Mouse (Mus musculus): ENCODE results near the gene Zfp85.
"Not testable (repeated sequence)": the region's sequence is repeated elsewhere in the genome, so short reads cannot be mapped to it uniquely, and the experiment has no call there.

Zfp85 gene

DNA sequence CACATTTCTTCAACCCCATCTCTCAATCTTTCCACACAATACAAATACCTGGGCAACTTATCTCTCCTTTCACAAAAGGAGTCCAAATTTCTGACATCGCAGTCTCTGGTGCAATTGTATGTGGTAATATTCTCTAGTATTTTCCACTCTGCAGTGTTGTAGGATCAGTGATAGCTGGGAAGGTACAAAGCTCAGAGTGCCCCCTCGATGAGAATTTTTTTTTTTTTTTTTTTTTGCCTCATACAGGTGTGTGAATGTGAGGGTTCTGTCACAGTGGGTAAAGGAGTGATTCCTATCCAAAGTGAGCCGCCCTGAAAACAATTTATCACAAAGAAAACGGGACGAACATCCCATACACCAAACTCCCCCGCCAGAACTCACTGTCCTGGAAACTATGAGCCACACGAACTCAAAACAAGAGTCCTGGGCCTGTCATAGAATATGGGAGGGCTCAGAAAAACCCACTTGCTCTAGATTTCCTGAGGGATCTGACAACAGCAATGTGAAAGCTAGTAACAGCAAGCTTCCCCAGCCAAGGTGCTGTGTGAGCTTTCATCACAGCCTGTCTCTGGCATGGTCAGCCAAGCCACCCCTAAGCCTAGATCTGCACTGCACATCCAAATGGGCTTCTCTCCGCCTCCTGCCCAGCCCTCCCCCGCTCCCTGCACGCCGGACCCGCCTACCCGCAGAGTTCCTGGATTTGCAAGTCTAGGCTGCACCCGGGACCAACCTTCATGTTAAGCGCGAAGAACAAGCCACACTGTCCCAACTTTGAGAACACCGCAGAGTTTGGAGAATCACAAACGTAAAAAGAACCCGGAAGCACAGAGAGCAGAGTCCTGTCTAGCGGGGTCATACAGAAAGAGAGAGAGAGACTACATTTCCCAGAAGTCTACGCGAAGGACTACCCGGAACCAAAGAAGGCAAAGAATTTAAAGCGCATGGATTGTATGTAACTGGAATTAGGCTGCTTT is at the start of gene Zfp85:
Gene Zfp85 (minus strand): TSS at position 896 of the 974 bp plus-strand sequence.
- DNase-seq (ENCODE audit: extremely low read depth, insufficient read length, low spot score): peak; percentile 77

DNA sequence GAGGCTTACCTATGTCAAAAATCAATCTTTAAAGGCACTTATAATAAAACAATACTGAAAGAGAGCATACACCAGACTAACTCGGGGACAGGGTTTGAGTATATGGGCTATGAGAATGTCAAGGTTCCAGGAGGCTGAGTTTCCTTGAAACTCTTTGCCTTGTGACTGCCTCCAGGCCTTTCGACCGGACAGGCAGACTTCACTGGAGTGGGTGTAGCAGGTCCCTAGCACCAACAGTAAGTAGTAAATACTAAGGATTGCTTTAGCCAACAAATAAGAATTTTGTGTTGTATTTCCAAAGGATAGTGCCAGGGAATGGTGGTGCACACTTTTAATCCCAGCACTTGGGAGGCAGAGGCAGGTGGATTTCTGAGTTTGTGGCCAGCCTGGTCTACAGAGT is 44.1 kb upstream of the Zfp85 start:
- DNase-seq (ENCODE audit: extremely low read depth, insufficient read length, low spot score): not testable (repeated sequence)

DNA sequence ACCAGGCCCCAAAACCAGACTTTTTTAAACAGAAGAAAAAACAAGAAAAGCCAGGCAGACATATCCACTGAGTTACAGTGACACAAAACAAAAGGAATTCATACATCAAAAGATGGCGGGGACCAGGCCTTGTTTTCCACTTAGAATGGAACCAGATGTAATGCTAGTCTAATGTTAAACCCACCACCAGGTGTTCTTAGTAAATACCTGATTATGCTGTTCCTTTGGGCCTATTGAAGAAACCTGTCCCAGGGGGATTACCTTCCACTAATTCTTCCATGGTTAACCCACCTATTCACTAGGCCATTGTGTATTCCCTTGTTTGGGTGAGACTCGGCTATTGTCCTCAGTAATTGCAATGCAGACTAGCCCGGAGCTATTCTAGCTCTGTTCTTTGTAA is 43.6 kb upstream of the Zfp85 start:
- no peak for DNase-seq (ENCODE audit: extremely low read depth, insufficient read length, low spot score)

DNA sequence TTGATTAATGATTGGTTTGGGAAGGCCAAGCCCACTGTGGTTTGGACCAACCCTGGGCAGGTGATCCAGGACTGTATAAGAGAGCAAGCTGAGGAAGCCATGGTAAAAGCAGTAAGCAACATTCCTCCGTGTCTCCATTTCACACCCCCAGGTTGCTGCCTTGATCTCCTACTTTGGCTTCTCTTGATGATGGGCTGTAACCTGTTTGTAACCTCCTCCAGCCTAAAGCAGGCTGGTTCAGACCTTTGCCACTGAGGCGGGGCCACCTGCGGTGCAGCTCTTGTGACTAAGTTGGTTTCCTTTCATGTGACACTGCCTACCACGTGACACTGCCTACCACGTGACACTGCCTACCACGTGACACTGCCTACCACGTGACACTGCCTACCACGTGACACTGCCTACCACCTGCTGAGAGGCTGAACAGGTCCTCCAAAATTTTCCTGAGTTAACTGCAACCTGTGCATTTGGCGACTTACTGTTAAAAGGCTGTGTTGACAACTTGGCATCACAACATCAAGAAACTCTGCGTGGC is 37.0 kb upstream of the Zfp85 start:
- no peak for DNase-seq (ENCODE audit: extremely low read depth, insufficient read length, low spot score)

DNA sequence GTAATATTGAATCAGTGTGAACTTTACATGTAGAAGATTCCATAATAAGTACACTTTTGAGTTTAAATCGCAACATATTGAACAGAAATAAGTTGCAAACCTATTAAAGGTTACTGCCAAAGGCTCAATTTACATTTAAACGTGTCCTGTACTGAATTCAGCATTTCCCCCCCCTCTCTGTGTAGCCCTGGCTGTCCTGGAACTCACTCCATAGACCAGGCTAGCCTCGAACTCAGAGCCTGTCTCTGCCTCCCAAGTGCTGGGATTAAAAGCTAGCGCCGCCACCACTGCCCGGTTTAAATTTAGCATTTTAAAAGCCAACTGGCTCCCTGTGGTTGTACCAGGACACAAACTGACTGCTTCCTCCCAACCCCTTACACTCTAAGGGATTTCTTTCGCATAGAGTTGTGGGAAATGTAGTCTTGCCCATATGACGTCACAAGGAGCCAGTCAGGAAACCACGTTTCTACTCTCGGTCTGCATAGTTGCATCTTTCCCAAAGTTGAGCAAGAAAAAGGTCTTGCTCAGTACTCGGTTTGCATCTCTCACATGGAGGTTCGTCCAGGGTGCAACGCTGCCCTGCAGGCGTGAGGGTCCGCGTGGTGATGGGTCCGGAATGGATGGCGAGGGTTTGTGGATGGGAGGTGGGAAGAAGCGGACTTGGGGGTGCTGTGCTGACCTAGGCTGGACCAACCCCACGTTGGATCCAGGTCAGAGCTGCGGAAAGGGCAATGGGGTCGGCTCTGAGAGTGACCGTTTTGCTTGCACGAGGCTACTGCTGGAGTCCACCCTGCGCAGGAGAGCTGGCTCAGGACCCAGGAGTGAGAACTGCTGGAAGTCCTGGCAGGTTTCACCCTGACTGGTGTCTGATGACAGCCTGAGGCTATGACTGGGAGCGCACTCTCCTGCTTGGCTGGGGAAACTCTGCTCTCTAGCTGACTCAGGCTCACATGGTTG is 24.5 kb upstream of the Zfp85 start, which contains the start of gene Zfp493:
Gene Zfp493 (plus strand): TSS at position 429 of the 957 bp plus-strand sequence.
- DNase-seq (ENCODE audit: extremely low read depth, insufficient read length, low spot score): peak; percentile 87

DNA sequence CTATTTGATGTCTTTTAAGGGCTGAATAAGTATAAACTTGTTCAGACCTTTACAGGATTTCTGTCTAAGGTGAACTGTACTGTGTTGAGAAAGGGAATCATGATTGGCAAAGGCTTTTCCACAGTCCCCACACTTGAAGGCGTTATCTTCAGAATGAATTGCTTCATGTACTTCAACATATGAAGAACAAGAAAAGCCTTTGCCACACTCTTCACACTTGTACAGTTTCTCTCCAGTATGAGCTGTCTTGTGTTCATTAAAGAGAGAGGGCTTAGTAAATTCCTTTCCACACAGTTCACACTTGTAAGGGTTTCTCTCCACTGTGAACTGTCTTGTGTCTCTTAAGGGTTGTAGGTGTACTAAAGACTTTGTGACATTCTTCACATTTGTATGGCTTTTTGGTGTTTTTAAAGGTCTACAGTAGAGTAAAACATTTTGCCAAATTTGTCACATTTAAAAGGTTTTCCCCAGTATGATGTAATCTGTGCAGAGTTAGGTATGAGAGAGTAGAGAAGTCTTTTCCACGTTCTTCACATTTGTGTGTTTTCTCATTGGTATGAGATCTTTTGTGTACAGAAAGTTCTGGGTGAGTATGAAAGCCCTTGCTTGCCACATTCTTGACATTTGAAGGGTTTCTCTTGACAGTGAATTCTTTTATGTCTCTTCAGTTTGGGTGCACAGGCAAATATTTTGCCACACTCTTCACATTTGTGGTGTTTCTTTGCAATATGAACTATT is 8.2 kb upstream of the Zfp85 start:
- DNase-seq (ENCODE audit: extremely low read depth, insufficient read length, low spot score): no peak

DNA sequence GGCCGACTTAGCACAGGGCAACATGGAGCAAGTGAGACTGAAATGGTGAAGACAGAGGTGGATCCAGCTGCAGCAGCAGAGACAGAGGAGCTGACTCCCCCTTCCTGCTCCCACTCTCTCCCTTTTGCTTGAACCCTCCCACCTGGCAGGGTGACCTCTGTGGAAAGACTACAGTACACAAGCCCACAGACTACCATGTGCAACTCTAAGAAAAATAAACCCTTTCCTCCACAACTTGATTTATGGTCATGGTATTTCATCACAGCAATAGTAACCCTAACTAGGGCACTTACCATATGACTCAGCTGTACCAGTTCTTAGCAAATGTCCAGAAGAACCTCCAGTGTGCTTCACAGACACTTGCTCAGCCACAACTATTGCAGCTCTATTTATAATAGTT is 4.9 kb upstream of the Zfp85 start:
- DNase-seq (ENCODE audit: extremely low read depth, insufficient read length, low spot score): peak; percentile 23

DNA sequence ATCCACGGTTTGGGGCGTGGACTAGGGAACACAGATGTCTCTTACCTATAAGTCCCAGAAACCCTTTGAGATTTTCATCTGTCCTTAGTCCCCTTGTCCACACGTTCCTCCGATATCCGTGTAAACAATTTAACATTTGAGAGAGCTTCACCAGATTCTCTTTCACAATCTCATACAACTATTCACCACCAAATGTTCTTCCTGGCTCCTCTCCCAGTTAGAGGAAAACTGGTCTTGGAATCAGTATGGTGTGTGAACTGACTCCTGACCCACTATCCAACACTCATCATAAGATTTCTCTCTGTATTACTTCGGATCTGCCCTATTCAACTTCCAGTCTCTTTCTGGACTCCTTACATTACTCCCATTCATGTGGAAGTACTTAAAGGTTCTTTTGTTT is 733 bp upstream of the Zfp85 start:
- DNase-seq (ENCODE audit: extremely low read depth, insufficient read length, low spot score): no peak

DNA sequence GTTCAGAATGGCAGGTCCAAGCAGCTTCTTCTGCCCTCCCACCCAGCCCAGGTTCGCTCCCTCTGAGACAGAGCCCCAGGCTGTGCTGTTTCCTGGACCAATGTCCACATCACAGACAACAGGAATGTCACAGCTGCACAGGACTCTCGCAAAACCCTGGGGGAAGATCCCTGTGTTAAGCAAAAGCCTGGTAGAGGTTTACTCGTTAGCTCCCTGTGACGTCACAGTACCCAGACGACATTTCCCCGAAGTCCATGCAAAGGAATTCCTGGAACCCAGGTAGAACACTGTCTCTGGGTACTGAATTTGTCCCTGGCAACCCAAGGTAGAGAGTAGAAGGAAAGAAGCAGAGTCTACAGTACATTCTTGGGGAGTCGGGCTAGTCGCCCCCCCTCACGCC is 11.1 kb downstream of the Zfp85 start:
- no peak for DNase-seq (ENCODE audit: extremely low read depth, insufficient read length, low spot score)

DNA sequence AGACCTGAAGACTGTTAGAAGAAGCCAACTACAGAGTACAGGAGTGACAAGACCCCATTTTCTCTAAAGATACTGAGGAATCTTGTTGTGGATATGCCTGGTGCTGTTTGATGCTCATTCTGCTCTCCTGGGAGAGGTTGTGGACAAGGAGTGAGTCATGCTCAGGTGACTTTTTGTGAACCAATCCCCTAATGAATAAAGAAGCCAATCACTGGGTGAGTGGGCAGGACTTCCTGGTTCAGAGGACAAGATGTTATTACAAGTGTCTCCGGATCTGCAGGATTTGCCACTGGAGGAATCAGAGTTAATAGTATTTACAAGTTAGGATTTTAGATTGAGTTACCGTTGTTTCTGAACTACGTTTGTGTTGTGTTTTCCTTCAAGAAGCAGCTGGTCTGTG is 12.1 kb downstream of the Zfp85 start:
- no peak for DNase-seq (ENCODE audit: extremely low read depth, insufficient read length, low spot score)

DNA sequence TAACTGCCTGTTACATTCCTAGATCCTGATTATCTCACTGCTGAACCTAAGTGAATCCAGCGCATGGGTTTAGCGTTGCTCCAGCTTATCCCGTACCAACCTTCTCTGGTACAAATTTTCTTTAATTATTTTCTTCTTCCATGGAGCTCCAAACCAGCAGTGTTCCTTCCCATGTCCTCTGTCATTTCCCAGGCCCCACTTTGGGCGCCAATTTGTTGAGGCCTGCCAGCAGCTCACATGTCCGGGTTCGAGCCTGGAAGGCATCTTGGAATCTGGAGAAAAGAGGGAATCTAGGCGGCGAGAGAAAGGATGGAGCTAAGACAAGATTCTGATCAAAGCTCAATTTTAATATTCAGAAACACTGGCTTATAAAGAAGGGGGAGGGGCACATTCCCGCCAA is 20.6 kb downstream of the Zfp85 start:
- not testable (repeated sequence) for DNase-seq (ENCODE audit: extremely low read depth, insufficient read length, low spot score)

DNA sequence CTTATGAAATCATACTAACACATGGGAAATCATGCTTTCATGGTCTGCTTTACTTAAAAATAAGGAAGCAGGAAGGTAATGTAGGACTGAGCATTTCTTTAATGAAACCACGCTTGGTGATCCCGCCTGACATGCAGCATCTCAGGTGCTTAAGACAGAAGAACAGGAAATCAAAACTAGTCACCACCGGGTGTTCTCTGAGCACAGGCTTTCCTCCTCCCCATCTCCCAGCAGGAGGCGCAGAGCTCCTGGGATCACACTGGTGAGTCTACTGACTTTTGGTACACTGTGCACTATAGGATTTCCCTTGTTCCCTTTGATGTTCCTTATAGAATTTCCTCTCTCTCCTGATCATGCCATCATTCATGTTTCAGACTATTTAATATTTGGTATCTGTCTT is 25.6 kb downstream of the Zfp85 start:
- not testable (repeated sequence) for DNase-seq (ENCODE audit: extremely low read depth, insufficient read length, low spot score)

DNA sequence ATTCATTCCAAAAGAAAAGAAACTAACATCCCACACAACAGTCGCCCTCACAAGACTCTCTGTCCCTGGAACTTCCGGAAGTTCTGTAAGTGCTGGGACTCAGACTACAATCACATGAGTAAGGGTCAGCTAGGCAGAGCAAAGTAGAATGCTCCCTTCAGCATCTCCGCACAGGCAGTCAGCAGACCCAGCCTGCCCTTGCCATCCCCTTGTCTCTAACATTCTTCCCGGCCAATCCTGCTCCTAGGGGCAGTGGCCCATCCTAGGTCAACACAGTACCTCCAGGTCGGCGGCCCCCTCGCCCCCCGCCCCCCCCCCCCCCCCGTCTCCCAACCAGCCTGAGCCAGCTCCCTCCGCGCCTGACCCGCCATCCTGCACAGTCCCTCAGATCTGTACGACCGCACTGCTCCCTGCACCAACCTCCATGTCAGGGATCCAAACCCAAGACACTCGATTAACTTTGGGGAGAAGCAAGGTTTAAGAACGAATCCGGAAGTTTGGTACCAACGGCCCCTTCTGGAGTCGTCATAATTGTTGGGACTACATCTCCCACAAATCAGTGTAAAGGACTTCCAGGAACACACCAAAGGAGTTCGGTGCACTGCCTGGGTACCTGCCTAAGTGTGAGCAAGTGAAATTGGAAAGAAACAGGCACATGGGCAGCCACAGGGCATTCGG is 26.2 kb downstream of the Zfp85 start, which contains the start of gene Zfp65:
Gene Zfp65 (minus strand): TSS at position 533 of the 678 bp plus-strand sequence.
- DNase-seq (ENCODE audit: extremely low read depth, insufficient read length, low spot score): peak; percentile 42

DNA sequence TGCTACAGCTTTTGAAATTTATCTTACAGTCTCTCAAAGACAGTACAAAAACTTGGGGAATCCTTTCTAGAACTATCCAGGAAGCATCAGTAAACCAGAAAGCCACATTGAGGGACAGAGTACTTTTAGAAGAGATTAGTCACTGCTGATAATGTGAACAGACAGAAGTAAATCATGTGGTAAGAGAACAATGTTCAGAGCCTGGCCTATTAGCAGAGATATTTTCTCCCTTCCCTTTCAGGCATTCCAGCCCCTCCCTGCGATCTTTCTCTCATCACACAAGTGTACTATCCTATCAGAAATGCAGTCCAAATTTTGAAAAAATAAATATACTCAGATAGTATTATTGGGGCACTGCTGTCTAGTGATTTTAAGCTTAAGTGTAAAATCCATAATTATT is 26.9 kb downstream of the Zfp85 start:
- no peak for DNase-seq (ENCODE audit: extremely low read depth, insufficient read length, low spot score)

DNA sequence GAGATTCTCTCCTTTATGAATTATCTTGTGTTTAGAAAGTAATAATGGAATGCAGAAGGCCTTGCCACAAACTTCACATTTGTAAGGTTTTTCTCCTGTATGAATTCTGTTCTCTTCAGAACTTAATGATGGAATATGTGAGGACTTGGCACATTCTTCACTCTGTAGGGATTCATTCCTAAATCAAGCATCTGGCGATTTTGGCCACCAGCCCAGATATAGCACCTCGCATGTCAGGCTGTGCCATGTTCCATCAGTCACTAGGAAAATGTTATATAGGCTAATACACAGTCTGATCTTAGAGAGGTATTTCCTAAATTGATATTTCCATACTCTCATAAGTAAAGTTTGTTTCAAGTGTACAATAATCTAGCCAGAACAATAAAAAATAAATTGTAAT is 29.7 kb downstream of the Zfp85 start:
- not testable (repeated sequence) for DNase-seq (ENCODE audit: extremely low read depth, insufficient read length, low spot score)

DNA sequence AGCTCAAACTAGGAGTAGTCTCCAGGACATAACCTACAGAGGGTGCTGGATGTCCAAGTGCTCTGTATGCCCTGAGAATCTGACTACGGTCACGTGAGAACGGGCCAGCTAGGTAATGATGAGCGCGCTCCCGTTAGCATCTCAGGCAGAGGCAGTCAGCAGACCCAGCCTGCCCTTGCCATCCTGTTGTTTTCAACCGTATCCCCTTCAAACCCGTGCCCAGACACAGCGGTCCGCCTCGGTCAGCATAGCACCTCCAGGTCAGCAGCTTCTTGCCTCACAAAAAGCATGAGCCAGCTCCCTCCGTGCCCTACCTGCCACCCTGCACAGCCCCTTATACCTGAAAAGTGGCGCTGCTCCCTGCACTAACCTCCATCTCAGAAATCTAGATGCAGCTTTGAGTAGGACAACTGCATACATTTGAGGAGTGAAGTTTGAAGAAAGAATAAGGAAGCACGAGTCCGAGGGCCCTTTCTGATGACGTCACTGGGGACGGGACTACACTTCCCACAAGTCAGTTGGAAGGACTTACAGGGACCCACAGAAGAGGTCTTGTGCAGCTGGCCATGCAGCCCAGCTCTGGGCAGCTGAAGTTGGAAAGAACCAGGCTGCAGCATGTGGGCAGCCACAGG is 31.1 kb downstream of the Zfp85 start:
- DNase-seq (ENCODE audit: extremely low read depth, insufficient read length, low spot score): peak; percentile 82
